Mouse (Mus musculus): ENCODE measurements around the gene Pet100.

DNA sequence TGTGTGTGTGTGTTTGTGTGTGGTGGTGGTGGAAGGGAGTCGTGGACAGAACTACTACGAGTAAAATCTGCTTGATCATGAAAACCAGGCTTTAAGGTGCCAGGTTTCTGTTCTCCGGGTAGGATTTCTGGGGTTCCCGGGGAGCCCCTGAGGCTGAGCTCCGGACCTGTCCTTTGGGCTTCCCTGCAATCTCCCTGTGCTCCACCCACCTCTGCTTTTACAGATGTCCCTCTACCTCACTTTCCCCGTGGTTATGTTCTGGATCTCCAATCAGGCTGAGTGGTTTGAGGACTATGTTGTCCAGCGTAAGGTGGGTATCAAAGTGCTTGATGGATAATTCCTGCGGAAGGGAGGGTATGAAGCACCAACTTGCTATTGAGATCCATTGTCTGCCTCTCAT, 771 bp downstream of the Pet100 start:
- TF ChIP-seq ZNF384 (IDR thresholded peaks at IDR 0.05; ENCODE audit: low read depth, low read length) (no peak), CHD2 (IDR thresholded peaks at IDR 0.05; ENCODE audit: low read depth, low read length) (no peak), HCFC1 (IDR thresholded peaks at IDR 0.05; ENCODE audit: borderline replicate concordance, insufficient read depth, low read length) (no peak), ZC3H11A (IDR thresholded peaks at IDR 0.05; ENCODE audit: borderline replicate concordance, low read depth, low read length) (no peak)

Data from ES-E14 (cell line).